ENCODE assay signal across 16 mouse cellular contexts in genomic region chr7:132232937-132233336, GRCm38 (mm10).
DNase-seq lines count a peak whose midpoint lies in the region; TF ChIP-seq lines count a peak whose summit lies in the region.
"Had no signal": no experiment of that assay in that cellular context is flagged by ENCODE, and none has a peak within 500 bp of the region (broad histone marks: within the 10 kb centered on the region; RNA-seq: fewer than 3 reads in every experiment).

No protein-coding gene starts in this region.

- H3K36me3 ChIP-seq in limb, embryonic 10.5 days, result peaks cover 8% of the 10 kb centered on the region
- H3K36me3 ChIP-seq: stomach, embryonic 15.5 days had no signal

- DNase-seq in gastrocnemius, adult 2 months, result peak; percentile 27
- DNase-seq in gastrocnemius, postnatal 25 days, result no peak
- peak; percentile 24 for DNase-seq in ovary, postnatal 36 days (ENCODE audit: low spot score)
- DNase-seq in ovary, postnatal 14 days (ENCODE audit: low spot score), result no peak
- peak; percentile 35 to 42 for DNase-seq in kidney, adult 8-10 months
- no peak for DNase-seq in left cerebral cortex, postnatal 10 days (ENCODE audit: extremely low spot score in 1 of 2, low spot score in 2 of 2)
- no peak for DNase-seq in thymus, postnatal 36 days
- no peak for DNase-seq in limb, embryonic 10.5 days (ENCODE audit: low spot score)
- DNase-seq: cerebellum, adult 18-20 months; liver; retina, postnatal 1 day; thymus, postnatal 4 days had no signal

- H3K9me3 ChIP-seq in limb, embryonic 10.5 days (replicated peaks), result no peaks in the 10 kb centered on the region
- H3K9me3 ChIP-seq: midbrain, embryonic 13.5 days; stomach, embryonic 15.5 days had no signal

- 52% methylated on average over 2 of the region's 2 CpGs for whole genome bisulfite sequencing in limb, embryonic 10.5 days

- peaks cover 19% of the 10 kb centered on the region; the same call in 1 of the 2 replicates for H3K4me1 ChIP-seq in limb, embryonic 10.5 days

- H3K27ac ChIP-seq in gastrocnemius, adult 2 months, result peak overlapping the region; percentile 51
- no peak overlapping the region for H3K27ac ChIP-seq in limb, embryonic 10.5 days
- H3K27ac ChIP-seq: hindbrain, postnatal 0 days; midbrain, embryonic 13.5 days had no signal

- H3K4me3 ChIP-seq in gastrocnemius, adult 2 months, result no peak overlapping the region
- no peak overlapping the region for H3K4me3 ChIP-seq in limb, embryonic 10.5 days
- H3K4me3 ChIP-seq: erythroblast, embryonic 14.5 days; midbrain, embryonic 13.5 days; stomach, embryonic 15.5 days had no signal

- intact Hi-C loops in gastrocnemius, adult 2 months (cut with DNase I), result no loop called here
- intact Hi-C loops in left cerebral cortex, postnatal 10 days (cut with DNase I), result no loop called here

- H3K27me3 ChIP-seq in limb, embryonic 10.5 days (ENCODE audit: low read depth, poor library complexity, severe bottlenecking), result no peaks in the 10 kb centered on the region
- H3K27me3 ChIP-seq: midbrain, embryonic 13.5 days; stomach, embryonic 15.5 days had no signal

- TF ChIP-seq CTCF in gastrocnemius, adult 2 months (IDR thresholded peaks at IDR 0.05), result no peak

Comparison
In these comparisons a context has a peak if more than half of its experiments do, and no peak if none do; other contexts are left out.
1. DNase-seq: peak in gastrocnemius, adult 2 months (single experiment), ovary, postnatal 36 days (single experiment) and kidney, adult 8-10 months (2 of 2); none in gastrocnemius, postnatal 25 days (single experiment), ovary, postnatal 14 days (single experiment), left cerebral cortex, postnatal 10 days (0 of 2), thymus, postnatal 36 days (0 of 2) and limb, embryonic 10.5 days (single experiment).